Mouse (Mus musculus) heart, adult 11 months (tissue): ENCODE measurements around the gene 3110082I17Rik.
A peak's percentile ranks its signal among the peaks of the same experiment; 100 is the strongest.

ENCODE experiments used
- DNase-seq: peaks from one replicate; pipeline ENCODE4 v3.0.0; 2022

The 3110082I17Rik gene

DNA sequence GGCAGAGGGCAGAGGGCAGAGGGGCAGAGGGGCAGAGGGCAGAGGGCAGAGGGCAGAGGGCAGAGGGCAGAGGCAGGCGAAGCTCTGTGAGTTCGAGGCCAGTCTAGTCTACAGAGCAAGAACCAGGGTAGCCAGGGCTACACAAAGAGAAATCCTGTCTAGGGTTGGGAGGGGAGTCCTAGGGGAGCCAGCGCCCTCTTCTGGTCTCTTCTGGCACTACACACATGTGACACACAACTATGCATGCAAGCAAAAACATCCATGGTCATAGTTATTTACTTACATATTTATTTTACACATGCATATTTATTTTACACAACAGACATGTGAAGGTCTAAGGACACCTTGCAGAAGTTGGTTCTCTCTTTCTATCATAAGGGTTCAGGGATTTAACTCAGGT, 42.8 kb downstream of the 3110082I17Rik start:
- no peak for DNase-seq

DNA sequence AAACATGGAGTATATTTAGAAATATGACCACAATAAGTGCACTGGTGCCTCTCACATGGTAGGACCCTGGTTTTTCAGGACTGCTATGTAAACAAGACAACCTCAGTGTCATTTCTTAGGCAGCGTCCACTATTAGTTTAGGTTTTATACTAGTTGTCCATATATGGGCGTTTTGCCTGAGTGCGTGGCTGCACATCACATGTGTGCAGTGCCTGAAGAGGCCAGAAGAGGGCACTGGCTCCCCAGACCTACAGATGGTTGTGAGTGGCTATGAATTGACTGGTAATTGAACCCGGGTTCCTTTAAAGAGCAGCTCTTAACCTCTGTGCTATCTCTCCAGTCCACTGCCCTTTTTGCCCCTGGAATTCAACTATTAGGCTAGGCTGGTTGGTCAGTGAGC, 43.4 kb downstream of the 3110082I17Rik start:
- no peak for DNase-seq

DNA sequence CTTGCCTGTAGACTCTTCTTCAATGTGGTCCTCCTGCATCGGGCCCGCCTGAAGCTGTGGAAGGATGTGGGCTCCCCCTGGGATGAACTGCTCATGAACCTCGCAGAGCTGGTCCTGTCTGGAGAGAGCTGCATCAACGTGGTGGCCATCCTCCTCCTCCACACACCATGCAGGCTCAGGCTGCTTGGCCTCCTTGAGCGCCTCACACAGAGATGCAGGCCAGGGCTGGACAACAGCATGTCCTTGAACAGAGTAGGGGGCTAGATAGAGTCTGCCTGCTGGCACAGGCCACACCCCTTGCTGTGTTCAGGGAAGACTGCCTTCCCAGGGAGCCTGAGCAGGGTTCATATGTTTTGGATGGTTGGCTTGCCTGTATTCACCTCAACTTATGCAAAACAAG, 45.3 kb downstream of the 3110082I17Rik start:
- peak; percentile 90 for DNase-seq

DNA sequence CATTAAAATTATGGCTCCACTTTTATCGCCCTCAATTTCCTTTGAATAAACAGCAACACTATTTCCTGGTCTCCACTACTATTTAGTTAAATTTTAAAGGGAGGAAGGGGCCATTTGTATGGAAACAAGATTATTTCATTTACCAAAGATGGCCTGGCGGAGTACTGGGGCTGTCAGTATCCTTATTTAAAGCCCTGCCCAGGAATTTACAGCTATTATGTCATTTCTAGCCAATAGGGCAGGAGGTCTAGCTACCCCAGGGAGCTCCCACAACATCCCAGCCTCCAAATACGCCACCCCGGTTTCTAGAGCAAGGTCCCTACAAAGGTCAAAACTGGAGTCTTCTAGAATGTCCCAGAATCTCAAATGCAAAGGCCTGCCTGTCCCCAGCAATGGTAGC, 46.8 kb downstream of the 3110082I17Rik start:
- no peak for DNase-seq

DNA sequence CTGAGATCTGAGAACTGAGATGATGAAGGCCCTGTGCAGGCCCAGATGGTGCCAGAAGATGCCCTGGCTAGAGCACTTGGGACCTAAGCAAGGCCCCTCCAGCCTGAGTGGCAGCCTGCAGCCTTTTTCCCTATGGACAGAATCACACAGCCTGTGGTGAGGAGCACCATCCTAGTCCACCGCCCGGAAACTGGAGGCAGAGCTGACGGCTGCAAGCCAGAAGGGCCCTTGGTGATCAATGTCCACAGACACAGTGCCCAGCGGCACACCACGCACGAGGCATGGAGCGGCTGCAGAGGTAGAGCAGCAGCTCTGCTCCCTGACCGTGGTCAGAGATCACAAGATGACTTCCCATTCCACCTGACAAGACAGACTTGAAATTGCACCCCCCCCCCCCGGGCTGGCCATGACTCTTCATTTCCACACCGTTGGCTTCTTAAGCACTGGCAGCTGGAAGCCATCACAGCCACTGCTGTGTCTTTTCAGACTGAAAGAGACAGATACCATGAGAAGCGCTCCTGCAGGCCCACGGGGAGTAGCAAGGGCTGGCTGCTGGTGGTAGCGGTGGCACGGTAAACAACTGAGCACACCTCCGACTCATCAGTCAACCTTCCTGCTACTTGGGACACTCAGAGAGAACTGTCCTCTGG, 48.5 kb downstream of the 3110082I17Rik start:
- peak; percentile 88 for DNase-seq

DNA sequence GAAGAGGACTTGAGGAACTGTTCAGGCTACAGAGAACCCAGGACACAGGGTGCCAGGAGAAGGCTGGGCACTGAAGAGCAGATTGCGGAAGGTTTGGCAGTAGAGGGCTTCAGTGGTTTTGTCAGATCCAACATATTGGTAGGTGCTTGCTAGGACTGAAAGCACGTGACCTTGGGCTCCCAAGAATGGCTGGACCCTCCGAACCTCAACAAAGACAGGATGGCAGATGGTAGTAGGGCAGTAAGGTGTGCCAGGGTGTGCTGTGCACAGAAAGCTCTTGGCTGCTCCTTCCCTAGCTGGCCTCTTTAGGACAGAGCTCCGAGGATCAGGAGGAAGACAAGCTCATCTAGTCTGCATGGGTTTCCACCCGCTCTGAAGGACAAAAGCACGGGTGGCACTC, 49.2 kb downstream of the 3110082I17Rik start:
- peak; percentile 84 for DNase-seq

DNA sequence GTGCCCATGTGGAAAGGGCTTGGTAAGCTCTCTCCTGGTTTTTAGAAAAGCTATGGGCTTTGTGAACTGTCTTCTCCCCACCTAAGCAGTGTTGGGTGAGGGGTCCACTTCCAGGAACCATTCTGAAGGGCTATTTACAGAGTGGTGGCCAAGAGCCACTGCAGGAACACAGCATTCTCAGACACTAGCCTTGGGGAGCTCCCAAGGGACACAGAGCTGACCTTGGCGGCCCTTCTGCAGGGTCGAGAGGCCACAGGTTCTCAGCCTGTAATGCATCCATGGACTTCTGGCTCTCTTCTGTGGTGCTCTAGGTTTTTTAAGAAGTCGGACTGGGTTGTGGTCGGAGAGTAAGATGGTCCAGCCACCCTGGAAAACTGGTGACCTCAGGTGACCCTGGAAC, 50.3 kb downstream of the 3110082I17Rik start:
- DNase-seq, result peak; percentile 95

DNA sequence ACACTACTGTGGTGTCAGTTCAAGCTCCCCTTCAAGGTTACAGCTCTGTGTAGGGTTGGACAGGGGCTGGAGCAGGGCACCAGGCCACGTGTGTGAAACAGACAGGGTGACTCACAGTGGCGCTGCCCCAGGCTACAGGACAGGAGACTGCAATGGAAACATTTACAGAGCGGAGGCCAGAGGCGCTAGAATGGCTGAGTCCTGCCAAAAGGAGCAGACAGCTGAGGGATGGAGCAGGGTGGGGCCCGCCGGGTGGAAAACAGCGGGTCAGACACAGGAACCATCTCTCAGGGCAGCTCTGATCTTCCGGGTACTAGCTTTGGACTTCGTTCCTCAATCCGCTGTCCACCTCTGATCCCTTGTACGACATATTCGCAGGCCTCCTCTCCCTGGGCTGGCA, 50.9 kb downstream of the 3110082I17Rik start:
- peak; percentile 99 for DNase-seq

DNA sequence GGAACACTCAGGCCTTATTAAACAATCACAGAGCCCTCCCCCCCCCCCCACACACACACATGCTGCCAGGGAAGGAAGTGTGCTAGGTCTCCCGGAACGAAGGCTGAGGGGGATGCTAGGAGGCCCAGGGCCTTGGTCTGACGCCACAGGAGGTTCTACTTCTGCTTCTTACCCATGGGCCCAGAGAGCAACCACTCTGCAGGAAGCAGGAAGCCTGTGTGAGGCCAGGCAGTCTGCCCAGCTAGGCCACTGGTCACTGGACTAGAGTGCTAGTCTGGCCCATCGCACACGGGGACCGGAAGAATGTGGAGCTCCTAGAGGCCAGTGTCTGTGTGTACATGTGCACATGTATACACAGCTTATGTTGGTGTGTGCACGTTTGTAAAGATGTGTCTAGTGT, 51.8 kb downstream of the 3110082I17Rik start:
- peak; percentile 98 for DNase-seq

DNA sequence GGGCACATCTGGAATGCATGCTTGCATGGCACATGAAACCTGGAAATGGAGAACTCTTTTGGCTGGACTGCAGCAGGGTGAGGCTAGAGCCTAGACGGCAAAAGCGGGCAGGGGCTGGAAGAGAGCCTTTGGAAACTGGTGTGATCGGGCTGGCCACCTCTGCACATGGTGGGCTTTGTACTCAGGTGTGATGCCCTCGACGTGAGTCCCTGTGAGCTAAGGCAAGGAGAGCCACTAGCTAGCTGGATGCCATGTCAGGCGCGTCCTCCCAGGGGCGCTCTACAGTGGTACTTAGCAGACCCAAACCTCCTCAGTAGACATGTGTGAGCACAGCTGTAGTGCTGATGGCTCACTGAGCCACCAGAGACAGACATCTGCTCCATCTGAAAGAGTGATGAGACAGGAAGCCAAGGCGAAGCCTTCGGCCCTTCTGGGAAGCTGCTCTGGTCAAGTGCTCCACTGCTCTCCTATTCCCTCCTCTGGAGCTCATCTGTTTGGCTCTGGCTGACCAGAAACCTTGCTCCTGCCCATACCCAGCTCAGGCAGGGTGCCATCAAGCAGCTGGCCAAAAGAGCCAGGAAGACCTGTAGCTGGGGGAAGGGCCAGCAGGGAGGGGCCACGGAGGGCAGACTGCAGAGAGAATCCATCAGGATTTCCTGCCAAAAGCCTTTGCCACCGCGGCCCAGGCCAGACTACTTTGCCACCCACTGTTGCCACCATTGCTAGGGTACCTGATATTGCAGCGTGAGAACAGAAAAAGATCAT, 53.0 kb downstream of the 3110082I17Rik start:
- DNase-seq, result peak; percentile 96

DNA sequence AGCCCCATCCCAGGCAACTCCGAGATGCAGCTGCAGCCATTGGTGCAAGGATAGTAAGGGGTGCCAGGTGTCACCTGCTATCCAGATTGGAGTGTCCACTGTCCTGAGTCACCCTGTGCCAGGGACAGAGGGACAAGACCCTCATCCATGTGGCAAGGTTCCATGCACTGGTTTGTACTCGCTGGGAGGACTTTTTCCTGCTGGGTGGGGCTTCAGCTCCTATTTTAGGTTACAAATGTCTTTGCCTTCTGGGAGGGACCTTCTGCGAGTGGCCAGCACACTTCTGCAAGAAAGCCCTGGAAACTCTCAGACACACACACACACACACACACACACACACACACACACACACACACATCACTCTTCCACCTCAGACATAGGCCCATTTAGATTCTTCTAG, 54.4 kb downstream of the 3110082I17Rik start:
- peak; percentile 98 for DNase-seq

DNA sequence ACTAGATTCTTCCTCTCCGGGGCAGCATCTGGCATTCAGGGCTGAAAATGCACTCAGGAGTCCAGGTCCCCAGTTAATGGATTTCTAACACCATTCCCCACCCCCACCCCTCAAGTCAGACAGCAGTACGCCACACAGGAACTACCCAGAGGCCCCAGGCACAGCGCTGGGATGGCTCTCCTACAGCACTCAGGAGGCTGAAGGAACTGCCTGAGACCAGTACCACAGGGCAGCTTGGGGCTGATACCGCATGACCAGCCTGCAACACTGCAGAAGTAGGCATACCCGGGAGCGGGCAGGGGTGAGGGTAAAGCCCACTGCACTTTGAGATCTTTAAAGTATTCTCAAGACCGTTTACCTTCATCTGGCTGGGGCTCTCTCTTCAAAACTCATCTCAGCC, 54.8 kb downstream of the 3110082I17Rik start:
- DNase-seq, result no peak

DNA sequence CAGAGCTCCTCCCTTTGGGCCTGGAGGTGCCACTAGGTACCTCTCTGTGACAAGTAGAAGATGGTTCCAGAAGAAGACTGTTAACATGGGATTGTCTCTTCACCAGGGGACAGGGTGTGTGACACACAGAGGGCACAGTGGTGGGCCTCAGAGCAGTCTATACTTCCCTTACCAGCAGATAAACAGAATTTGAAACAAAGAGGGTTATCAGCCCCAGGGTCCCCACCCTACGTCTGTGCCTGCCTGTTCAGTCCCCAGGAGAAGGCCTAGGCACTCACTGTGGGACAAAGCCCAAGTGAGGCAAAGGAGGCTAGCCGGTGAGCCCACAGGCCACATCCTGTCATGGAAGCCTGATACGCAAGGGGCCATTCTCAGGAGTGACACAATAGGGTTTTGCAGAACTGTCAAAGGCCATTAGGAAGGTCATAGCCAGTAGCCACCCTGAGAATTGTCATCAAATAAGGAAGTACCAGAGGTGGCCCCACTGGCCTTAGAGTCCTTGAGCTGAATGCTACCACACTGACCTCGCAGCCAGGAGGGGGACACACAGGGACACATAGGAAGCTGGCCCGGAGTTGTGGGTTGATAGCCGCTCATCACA, 55.4 kb downstream of the 3110082I17Rik start, which contains the start of gene C130050O18Rik:
Gene C130050O18Rik, plus strand, starts transcription at position 480 of the 601 bp plus-strand sequence.
- DNase-seq, result peak; percentile 96

DNA sequence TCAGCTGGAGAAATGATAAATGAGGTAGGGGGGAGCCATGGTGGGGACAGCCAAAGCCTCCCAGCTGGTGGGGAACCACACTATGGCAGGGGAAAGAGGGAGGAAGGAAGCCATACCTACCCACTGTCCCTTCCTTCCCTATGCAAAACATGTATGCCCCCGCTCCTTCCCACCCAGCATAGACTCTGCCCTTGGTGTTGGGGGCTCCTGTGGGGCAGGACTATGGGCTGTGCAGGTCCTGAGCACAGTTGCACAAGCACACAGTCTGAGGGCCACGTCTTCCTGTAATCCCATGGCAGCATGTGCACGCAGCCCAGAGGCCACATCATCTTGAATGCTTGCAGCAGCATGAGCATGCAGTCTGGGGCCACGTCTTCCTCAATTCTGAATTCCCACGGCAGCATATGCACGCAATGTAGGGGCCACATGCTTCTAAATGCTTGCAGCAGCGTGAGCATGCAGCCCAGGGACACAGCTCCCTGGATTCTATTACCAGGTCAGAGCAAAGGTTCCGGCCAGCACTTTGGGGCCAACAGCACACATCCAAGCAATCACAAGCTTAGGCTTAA, 56.6 kb downstream of the 3110082I17Rik start:
- DNase-seq, result peak; percentile 92

DNA sequence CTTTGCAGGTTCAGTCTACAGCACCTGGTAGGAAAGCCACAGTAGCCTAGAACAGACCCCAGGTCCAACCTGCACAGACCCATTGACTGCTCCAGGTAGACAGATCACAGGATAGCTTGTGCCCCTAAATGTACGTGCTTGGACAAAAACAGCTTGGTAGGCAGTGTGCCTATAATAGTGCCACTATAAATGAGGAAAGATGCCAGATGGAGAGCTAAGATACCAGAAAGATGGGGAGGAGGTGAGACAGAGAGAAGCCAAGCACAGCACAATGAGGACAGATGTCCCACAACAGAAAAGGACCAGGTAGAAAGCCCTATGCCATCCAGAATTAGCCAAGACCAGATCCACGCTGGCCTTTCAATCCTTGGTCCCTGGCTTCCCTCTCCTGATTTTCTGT, 58.2 kb downstream of the 3110082I17Rik start:
- DNase-seq, result no peak

DNA sequence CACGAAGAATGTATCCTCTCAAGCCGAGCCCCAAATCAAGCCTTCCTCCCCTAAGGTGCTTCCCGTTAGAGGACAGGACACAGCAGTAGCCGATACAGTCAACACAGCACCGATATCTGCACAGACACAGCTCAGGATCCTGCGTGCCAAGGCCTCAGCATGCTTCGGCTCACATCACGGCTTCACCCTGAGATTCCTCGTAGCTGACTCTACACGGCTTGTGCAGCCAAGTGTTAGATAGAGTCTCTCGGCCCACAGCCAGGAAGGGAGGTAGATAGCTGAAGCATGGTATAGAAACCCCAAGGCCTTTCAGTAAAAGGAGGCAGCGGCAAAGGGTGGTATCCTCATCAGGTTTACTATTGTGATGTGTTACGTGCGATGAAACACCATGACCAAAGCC, 60.3 kb downstream of the 3110082I17Rik start:
- peak; percentile 91 for DNase-seq

DNA sequence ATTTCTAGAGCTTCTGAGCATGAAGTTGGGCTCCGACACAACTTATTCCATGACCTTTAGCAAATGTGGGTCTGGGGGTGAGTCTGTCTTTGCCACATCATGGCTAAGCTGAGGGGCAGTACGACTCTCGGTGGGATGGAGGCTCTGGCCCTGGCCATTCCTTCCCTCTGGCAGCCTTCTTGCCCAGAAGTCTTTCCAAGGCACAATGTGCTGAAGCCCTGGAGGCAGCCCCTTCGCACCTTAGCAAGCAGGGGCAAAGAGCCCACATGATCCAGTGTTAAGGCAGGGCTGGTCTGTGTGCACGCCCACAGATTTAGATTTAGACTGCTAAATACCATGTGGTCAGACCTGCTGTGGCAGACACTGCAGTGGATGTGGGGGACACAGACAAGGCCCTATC, 61.5 kb downstream of the 3110082I17Rik start:
- DNase-seq, result peak; percentile 89

DNA sequence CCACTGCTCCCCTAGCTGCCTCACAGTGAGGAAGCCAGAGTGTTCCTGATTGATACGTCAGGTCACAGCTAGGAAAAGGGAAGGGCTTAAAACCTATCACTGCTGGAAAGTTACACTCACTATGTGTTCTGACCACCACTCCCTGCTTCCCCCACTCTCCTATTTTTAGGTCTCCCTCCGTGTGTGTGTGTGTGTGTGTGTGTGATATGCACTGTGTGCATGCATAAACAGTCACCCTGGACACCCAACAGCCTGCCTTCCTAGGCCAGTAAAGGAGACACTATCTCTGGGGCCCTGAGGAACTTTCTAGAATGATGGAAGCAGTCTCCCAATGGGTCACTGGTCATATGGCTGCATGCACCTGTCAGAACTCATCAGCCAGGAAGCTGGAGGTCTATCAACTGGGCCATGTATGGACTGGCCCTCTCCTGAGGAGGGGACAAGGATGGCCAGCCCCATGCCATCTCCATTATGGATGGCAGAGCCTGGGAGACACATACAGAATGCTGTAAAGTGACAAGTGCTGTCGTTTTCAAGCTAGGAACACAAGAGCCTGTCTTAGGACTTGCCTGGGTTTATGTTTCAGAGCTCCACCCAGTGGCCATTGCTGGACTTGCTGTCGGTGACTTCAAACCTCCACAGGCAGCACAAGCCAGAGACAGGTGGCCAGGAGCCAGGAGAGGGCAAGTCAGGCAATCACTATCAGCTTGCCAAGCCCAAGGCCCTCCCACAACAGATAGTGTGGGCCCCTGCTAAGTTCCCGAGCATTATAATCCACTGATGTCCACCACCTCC, 62.2 kb downstream of the 3110082I17Rik start:
- DNase-seq, result peak; percentile 99

DNA sequence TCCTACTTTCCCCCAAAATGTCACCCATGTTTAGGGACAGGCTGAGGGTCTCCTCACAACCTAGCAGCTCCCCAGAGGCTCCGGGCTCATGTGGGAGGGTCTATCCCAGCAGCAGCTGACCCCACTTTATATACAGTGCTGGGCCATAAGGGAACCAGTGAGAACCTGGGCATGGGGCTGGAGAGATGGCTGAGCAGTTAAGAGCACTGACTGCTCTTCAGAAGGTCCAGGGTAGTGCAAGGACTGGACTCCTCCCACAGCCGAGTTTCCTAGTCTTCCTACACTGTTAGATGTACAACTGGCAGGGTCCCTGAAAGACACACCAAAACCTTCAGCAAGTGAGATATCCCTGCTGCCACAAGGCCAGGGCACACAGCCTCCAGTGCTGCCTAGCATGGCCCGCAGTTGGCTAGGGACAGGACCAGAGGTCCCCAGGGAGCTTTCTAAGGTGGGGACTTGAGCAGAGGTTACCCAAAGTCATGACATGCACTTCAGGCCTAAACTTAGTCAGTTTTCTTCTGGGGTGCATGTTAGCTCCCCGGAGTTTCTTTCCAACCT, 62.9 kb downstream of the 3110082I17Rik start:
- peak; percentile 91 for DNase-seq

DNA sequence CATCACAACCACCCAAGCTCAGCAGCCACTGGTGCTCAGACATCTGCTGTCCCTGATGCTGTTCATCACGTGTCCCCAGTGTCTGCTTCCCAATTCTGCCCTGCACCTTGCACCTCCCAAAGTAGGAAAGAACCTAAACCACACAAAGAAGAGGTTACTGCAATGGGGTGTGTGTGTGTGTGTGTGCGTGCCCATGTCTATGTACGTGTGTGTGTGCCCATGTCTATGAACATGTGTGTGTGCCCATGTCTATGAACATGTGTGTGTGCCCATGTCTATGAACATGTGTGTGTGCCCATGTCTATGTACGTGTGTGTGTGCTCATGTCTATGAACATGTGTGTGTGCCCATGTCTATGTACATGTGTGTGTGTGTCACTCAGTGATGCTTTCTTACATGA, 64.8 kb downstream of the 3110082I17Rik start:
- no peak for DNase-seq

DNA sequence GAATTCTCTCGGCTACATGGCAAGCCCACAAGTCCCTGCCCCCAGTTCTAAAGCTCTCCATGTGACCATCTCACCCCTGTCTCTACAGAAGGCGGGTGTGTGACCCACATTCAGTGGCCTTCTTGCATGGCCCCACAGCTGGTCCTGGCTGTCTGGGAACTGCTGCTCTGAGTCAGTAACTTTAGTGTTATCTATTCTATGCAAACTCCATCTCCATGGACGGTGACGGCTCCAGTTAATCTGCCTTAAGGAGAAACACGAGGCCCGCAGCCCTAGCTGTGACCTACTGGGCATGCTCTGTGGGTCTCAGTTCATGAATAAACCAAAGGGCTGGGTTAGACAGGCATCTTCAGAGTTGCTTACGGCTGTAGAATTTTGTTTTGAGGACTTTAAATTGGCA, 65.9 kb downstream of the 3110082I17Rik start:
- DNase-seq, result peak; percentile 94

DNA sequence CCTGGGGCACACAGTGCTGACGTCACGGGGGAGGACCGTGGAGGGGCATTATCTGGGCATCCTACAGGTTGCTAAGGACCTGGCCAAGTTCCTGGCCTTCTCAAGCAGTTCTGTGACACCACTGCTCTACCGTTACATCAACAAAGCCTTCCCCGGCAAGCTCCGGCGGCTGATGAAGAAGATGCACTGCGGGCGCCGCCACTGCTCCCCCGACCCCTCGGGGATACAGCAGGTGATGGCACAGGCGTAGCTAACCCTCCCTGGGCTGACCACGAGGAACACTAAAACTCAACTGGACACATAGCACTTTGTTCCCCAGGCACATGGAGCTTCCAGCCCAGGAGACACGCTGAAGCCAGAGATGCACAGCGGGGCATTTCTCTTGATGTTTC, 67.1 kb downstream of the 3110082I17Rik start:
- DNase-seq, result peak; percentile 89
